Mouse (Mus musculus) heart, adult 2 months (tissue): ENCODE measurements at regions not wholly inside any gene's neighbourhood (a gene's known extent, or its start where the extent isn't known, plus 50 kb on each side); places are given as distances from the start of the nearest gene placed in this dataset.
A peak's percentile ranks its signal among the peaks of the same experiment; 100 is the strongest.

Source experiments
- DNase-seq, 2 experiments: peaks; one replicate each; pipeline ENCODE4 v3.0.0; 2021
- H3K27ac ChIP-seq: fragments of 200-600 bp; 2 replicates; pipeline ENCODE4 v1.8.1; 2022
- H3K27me3 ChIP-seq: fragments of 200-500 bp; 2 replicates; pipeline ENCODE4 v1.6.1; 2012; ENCODE audit warnings: mild to moderate bottlenecking, low read length, inconsistent platforms, mixed read lengths; ENCODE audit not compliant: control insufficient read depth, insufficient read depth
- H3K36me3 ChIP-seq: fragments of 200-500 bp; 2 replicates; pipeline ENCODE4 v1.6.1; 2012; ENCODE audit warnings: low read length, inconsistent platforms; ENCODE audit not compliant: control insufficient read depth, insufficient read depth
- H3K4me1 ChIP-seq: fragments of 200-500 bp; 2 replicates; pipeline ENCODE4 v1.6.1; 2011; ENCODE audit warnings: low read length; ENCODE audit not compliant: control insufficient read depth, insufficient read depth
- H3K4me3 ChIP-seq: fragments of 200-600 bp; 2 replicates; pipeline ENCODE4 v1.8.1; 2022
- H3K79me2 ChIP-seq: fragments of 200-500 bp; replicated peaks from 2 replicates; pipeline ENCODE4 v1.6.1; 2012; ENCODE audit warnings: mild to moderate bottlenecking, inconsistent platforms, low read length, moderate library complexity, mixed read lengths; ENCODE audit not compliant: control insufficient read depth, insufficient read depth
- H3K9ac ChIP-seq: fragments of 200-500 bp; 2 replicates; pipeline ENCODE4 v1.6.1; 2012; ENCODE audit warnings: low read depth, mild to moderate bottlenecking, control low read depth, inconsistent platforms, low read length, mixed read lengths
- CTCF ChIP-seq: fragments of 200-600 bp; IDR thresholded peaks from 2 replicates; pipeline ENCODE4 v1.8.1; 2022; ENCODE audit warnings: antibody characterized with exemption, mild to moderate bottlenecking, moderate library complexity
- EP300 ChIP-seq: fragments of 200-500 bp; IDR thresholded peaks from 2 replicates; pipeline ENCODE4 v1.6.1; 2011; ENCODE audit warnings: low read depth, low read length, control low read depth; ENCODE audit not compliant: insufficient read depth
- POLR2A ChIP-seq: fragments of 200-500 bp; IDR thresholded peaks from 2 replicates; pipeline ENCODE4 v1.6.1; 2011; ENCODE audit warnings: mild to moderate bottlenecking, low read depth, low read length, control low read depth; ENCODE audit not compliant: insufficient read depth
- WGBS: fragments of 180-500 bp; shearing (Covaris S2); methylation state at CpG from one replicate; pipeline ENCODE4 v1.1.7; 2018; 5-methylcytosine and 5-hydroxymethylcytosine counted together
- intact Hi-C: fragments of 180-260 bp; cut with DNase I; formaldehyde crosslinking; loops from one replicate; pipeline ENCODE4 v1.15.1; 2025

DNA sequence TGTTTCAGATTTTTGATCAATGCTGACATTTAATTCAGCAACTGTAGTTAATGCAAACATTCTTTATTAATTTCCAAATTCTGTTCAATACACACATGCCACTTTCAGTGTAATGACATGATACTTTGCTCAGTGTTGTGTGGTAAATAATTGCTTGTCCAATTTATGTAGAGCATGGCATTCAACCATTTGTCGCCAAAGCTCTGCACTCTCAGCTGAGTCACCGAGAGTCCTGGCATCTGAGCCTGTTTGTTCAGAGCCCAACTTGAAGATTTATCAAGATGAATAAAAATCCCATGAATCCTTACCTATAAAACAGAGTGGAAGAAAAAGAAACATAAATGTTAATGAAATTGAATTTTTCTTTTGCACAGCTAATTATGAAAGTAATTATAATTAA is 55.3 kb upstream of the Spag16 start:
- intact Hi-C loops, result no loop called here
- Histone ChIP-seq H3K9ac (no peak overlapping the region), H3K27ac (no peak overlapping the region), H3K4me3 (no peak overlapping the region), H3K36me3 (no peaks in the 10 kb centered on the region), H3K4me1 (no peaks in the 10 kb centered on the region), H3K27me3 (no peaks in the 10 kb centered on the region), H3K79me2 (no peaks in the 10 kb centered on the region)
- no peak for TF ChIP-seq POLR2A
- no peak for TF ChIP-seq EP300
- no peak for TF ChIP-seq CTCF
- DNase-seq, result no peak
- 84% methylated on average over 2 of the region's 2 CpGs for WGBS

DNA sequence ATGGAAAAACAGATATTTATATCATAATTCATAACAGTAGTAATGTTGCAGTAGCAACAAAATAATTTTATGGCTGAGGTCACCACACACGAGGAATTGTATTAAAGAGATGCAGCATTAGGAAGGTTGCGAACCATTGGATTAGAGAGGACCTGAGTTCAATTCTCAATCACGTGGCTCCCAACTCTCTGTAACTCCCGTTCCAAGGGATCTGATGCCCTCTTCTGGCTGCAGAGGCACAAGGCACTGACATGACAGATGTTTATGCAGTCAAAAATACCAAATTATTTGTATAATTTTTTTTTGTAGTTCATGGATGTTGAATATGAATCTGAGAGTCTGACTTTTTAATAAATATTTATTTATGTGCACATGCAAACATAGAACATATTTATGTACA is 51.2 kb upstream of the Spag16 start:
- intact Hi-C loops, result loop anchor here (5.0 kb wide), 1 partner anchor 533 kb away; no protein-coding TSS in a partner anchor
- Histone ChIP-seq H3K79me2 (no peaks in the 10 kb centered on the region), H3K27me3 (no peaks in the 10 kb centered on the region), H3K27ac (no peak overlapping the region), H3K4me3 (no peak overlapping the region), H3K36me3 (no peaks in the 10 kb centered on the region), H3K9ac (no peak overlapping the region), H3K4me1 (no peaks in the 10 kb centered on the region)
- no peak for DNase-seq
- 60% methylated on average over 4 of the region's 4 CpGs for WGBS
- TF ChIP-seq POLR2A (no peak), CTCF (peak; percentile 45)
